Mouse (Mus musculus) thymus, adult 18-20 months (tissue): ENCODE data around the gene Sh2b1.

Experiments
- DNase-seq, 2 experiments: peaks; one replicate each; pipeline ENCODE4 v3.0.0; 2022; ENCODE audit warnings: mixed read lengths in 2 of 2

Sh2b1 gene

GRCm38 (mm10) chr7:126453861-126454260 lies 21.4 kb downstream of the Sh2b1 start:
- DNase-seq: no peak

GRCm38 (mm10) chr7:126452244-126452643 lies 23.0 kb downstream of the Sh2b1 start:
- DNase-seq: no peak

- DNase-seq: no peak
Observed at GRCm38 (mm10) chr7:126450641-126451040, 24.6 kb downstream of the Sh2b1 start.

GRCm38 (mm10) chr7:126449991-126450390 lies 25.2 kb downstream of the Sh2b1 start:
- DNase-seq: no peak

GRCm38 (mm10) chr7:126448481-126448880 lies 26.7 kb downstream of the Sh2b1 start:
- no peak for DNase-seq

GRCm38 (mm10) chr7:126446217-126446616 lies 29.0 kb downstream of the Sh2b1 start:
- no peak for DNase-seq

- no peak for DNase-seq
Observed at GRCm38 (mm10) chr7:126445104-126445815, 30.0 kb downstream of the Sh2b1 start.

- DNase-seq: no peak
Observed at GRCm38 (mm10) chr7:126444536-126444935, 30.7 kb downstream of the Sh2b1 start.

- DNase-seq: no peak
Observed at GRCm38 (mm10) chr7:126443997-126444396, 31.2 kb downstream of the Sh2b1 start.

- no peak for DNase-seq
Observed at GRCm38 (mm10) chr7:126440134-126440533, 35.1 kb downstream of the Sh2b1 start.

- DNase-seq: no peak
Observed at GRCm38 (mm10) chr7:126436851-126437250, 38.4 kb downstream of the Sh2b1 start.

GRCm38 (mm10) chr7:126435801-126436200 lies 39.4 kb downstream of the Sh2b1 start:
- no peak for DNase-seq

- DNase-seq: no peak
Observed at GRCm38 (mm10) chr7:126434726-126435125, 40.5 kb downstream of the Sh2b1 start.

GRCm38 (mm10) chr7:126430167-126430566 lies 45.1 kb downstream of the Sh2b1 start:
- DNase-seq: no peak

GRCm38 (mm10) chr7:126429503-126429898 lies 45.7 kb downstream of the Sh2b1 start:
- DNase-seq: no peak

- DNase-seq: peak; percentile 81 to 87
Observed at GRCm38 (mm10) chr7:126428631-126429502, 46.4 kb downstream of the Sh2b1 start, which contains the start of gene Rabep2. Gene Rabep2 (plus strand): TSS chr7:126428759.

- no peak for DNase-seq
Observed at GRCm38 (mm10) chr7:126428154-126428553, 47.1 kb downstream of the Sh2b1 start.

GRCm38 (mm10) chr7:126427323-126427860 lies 47.8 kb downstream of the Sh2b1 start:
- no peak for DNase-seq

GRCm38 (mm10) chr7:126424161-126424560 lies 51.1 kb downstream of the Sh2b1 start:
- DNase-seq: no peak

GRCm38 (mm10) chr7:126421756-126422155 lies 53.5 kb downstream of the Sh2b1 start:
- DNase-seq: no peak

GRCm38 (mm10) chr7:126418496-126418895 lies 56.7 kb downstream of the Sh2b1 start:
- DNase-seq: no peak

GRCm38 (mm10) chr7:126417606-126418005 lies 57.6 kb downstream of the Sh2b1 start:
- DNase-seq: no peak

GRCm38 (mm10) chr7:126417045-126417444 lies 58.2 kb downstream of the Sh2b1 start:
- DNase-seq: no peak
